Mouse (Mus musculus) neural tube, embryonic 11.5 days (tissue): ENCODE data around the gene Epp13. TPM values are rescaled to one million over a fixed set of nuclear protein-coding genes. Genes with fewer than 3 reads are reported as not detected.
"Not testable (repeated sequence)": the region's sequence is repeated elsewhere in the genome, so short reads cannot be mapped to it uniquely, and the experiment has no call there.

Experiments
- ATAC-seq: fragments of 200-750 bp; cut with Nextera tagmentation; 2 replicates; pipeline ENCODE4 v1.8.0; 2017; ENCODE audit warnings: moderate number of reproducible peaks, mild to moderate bottlenecking, moderate TSS enrichment, moderate library complexity; ENCODE audit not compliant: insufficient read depth, low FRiP score, low TSS enrichment
- DNase-seq: peaks from one replicate; pipeline ENCODE4 v3.0.0-alpha.2; 2015; ENCODE audit warnings: low spot score
- H3K27ac ChIP-seq: fragments of 300-500 bp; sonication (generic); 2 replicates; pipeline ENCODE4 v1.5.1; 2014; ENCODE audit warnings: low read depth, mild to moderate bottlenecking, low read length
- H3K27me3 ChIP-seq: fragments of 300-500 bp; sonication (generic); 2 replicates; pipeline ENCODE4 v1.6.1; 2014; ENCODE audit warnings: mild to moderate bottlenecking, low read length, mixed read lengths; ENCODE audit not compliant: control insufficient read depth, insufficient read depth
- H3K36me3 ChIP-seq: fragments of 300-500 bp; sonication (generic); 2 replicates; pipeline ENCODE4 v1.6.1; 2014; ENCODE audit warnings: mild to moderate bottlenecking, low read length, moderate library complexity, mixed read lengths; ENCODE audit not compliant: control insufficient read depth, insufficient read depth
- H3K4me1 ChIP-seq: fragments of 300-500 bp; sonication (generic); 2 replicates; pipeline ENCODE4 v1.6.1; 2014; ENCODE audit warnings: low read length, mixed read lengths; ENCODE audit not compliant: control insufficient read depth, insufficient read depth
- H3K4me2 ChIP-seq: fragments of 300-500 bp; sonication (generic); 2 replicates; pipeline ENCODE4 v1.6.1; 2014; ENCODE audit warnings: low read depth, mild to moderate bottlenecking, moderate library complexity
- H3K4me3 ChIP-seq: fragments of 300-500 bp; sonication (generic); 2 replicates; pipeline ENCODE4 v1.5.1; 2014; ENCODE audit warnings: low read depth, low read length
- H3K9ac ChIP-seq: fragments of 300-500 bp; sonication (generic); 2 replicates; pipeline ENCODE4 v1.6.1; 2014; ENCODE audit warnings: mild to moderate bottlenecking, low read length
- H3K9me3 ChIP-seq: fragments of 300-500 bp; sonication (generic); 2 replicates; pipeline ENCODE4 v1.6.1; 2016; ENCODE audit warnings: low read length; ENCODE audit not compliant: control insufficient read depth
- WGBS: fragments of 180-500 bp; shearing (Covaris S2); extraction: QIAGEN DNeasy Blood & Tissue Kit; methylation state at CpG from one replicate; pipeline ENCODE4 v1.1.7; 2014; 5-methylcytosine and 5-hydroxymethylcytosine counted together
- polyA plus RNA-seq: library from polyadenylated mRNA; unstranded; fragments of >200 nt; fragmentation: Nextera tagmentation; extraction: Ambion mirVana; gene quantifications from 2 replicates; pipeline ENCODE4 v1.2.1, GENCODE M21; 2014

The Epp13 gene
- polyA plus RNA-seq = not detected in 2 replicates

- no peak within 1 kb of the TSS for H3K4me3 ChIP-seq
- H3K4me1 ChIP-seq = no peaks in the 10 kb centered on the region
- DNase-seq (no peak), ATAC-seq (no peak)
- H3K36me3 ChIP-seq = no peaks in the 10 kb centered on the region
- 90% methylated on average over 6 of the region's 6 CpGs for WGBS
- no peak within 1 kb of the TSS for H3K4me2 ChIP-seq
- H3K9me3 ChIP-seq = no peaks in the 10 kb centered on the region; the same call in 1 of the 2 replicates
- H3K9ac ChIP-seq = no peak within 1 kb of the TSS
- no peak within 1 kb of the TSS for H3K27ac ChIP-seq
- no peaks in the 10 kb centered on the region for H3K27me3 ChIP-seq
These were observed at the start of gene Epp13 for GRCm38 (mm10) chr7:6252410-6252809. Epp13 (plus strand) TSS chr7:6252710.

GRCm38 (mm10) chr7:6204200-6204599 lies 48.3 kb upstream of the Epp13 start:
- no peaks in the 10 kb centered on the region for H3K27me3 ChIP-seq
- H3K9ac ChIP-seq = no peak overlapping the region
- H3K4me1 ChIP-seq = no peaks in the 10 kb centered on the region
- ATAC-seq (no peak), DNase-seq (no peak)
- WGBS = 81% methylated on average over 3 of the region's 3 CpGs
- no peak overlapping the region for H3K4me2 ChIP-seq
- H3K27ac ChIP-seq = no peak overlapping the region
- no peak overlapping the region for H3K4me3 ChIP-seq
- H3K36me3 ChIP-seq = no peaks in the 10 kb centered on the region
- no peaks in the 10 kb centered on the region for H3K9me3 ChIP-seq

GRCm38 (mm10) chr7:6213144-6213543 lies 39.4 kb upstream of the Epp13 start:
- Histone ChIP-seq H3K4me2 (no peak overlapping the region), H3K27ac (no peak overlapping the region), H3K9me3 (peaks cover 4% of the 10 kb centered on the region; the same call in 1 of the 2 replicates), H3K9ac (no peak overlapping the region), H3K27me3 (no peaks in the 10 kb centered on the region), H3K36me3 (no peaks in the 10 kb centered on the region), H3K4me3 (no peak overlapping the region), H3K4me1 (no peaks in the 10 kb centered on the region)
- WGBS = 42% methylated on average over 5 of the region's 5 CpGs
- no peak for ATAC-seq
- DNase-seq = no peak

- H3K9ac ChIP-seq, ATAC-seq, H3K4me2 ChIP-seq, H3K9me3 ChIP-seq, H3K27me3 ChIP-seq, H3K36me3 ChIP-seq, H3K4me1 ChIP-seq, DNase-seq, H3K4me3 ChIP-seq, H3K27ac ChIP-seq: not testable (repeated sequence)
- WGBS = 74% methylated on average over 3 of the region's 4 CpGs
These were observed 37.8 kb upstream of the Epp13 start for GRCm38 (mm10) chr7:6214691-6215090.

- Histone ChIP-seq H3K4me2 (no peak overlapping the region), H3K4me1 (no peaks in the 10 kb centered on the region), H3K9ac (no peak overlapping the region), H3K27ac (no peak overlapping the region), H3K27me3 (no peaks in the 10 kb centered on the region), H3K9me3 (peaks cover 4% of the 10 kb centered on the region; the same call in 1 of the 2 replicates), H3K4me3 (no peak overlapping the region), H3K36me3 (no peaks in the 10 kb centered on the region)
- no peak for ATAC-seq
- 61% methylated on average over 3 of the region's 3 CpGs for WGBS
- no peak for DNase-seq
These were observed 32.4 kb upstream of the Epp13 start for GRCm38 (mm10) chr7:6220147-6220546.

- no peak for DNase-seq
- H3K4me2 ChIP-seq = no peak within 1 kb of the TSS
- H3K4me1 ChIP-seq = no peaks in the 10 kb centered on the region
- no peaks in the 10 kb centered on the region for H3K27me3 ChIP-seq
- ATAC-seq = no peak
- WGBS = 93% methylated on average over 12 of the region's 12 CpGs
- no peaks in the 10 kb centered on the region for H3K36me3 ChIP-seq
- H3K27ac ChIP-seq = no peak within 1 kb of the TSS
- no peak within 1 kb of the TSS for H3K4me3 ChIP-seq
- peaks cover 4% of the 10 kb centered on the region; the same call in 1 of the 2 replicates for H3K9me3 ChIP-seq
- no peak within 1 kb of the TSS for H3K9ac ChIP-seq
These were observed 30.5 kb upstream of the Epp13 start, which contains the start of gene Zscan5b for GRCm38 (mm10) chr7:6221978-6222377. Zscan5b (plus strand) TSS chr7:6222278.

- H3K4me1 ChIP-seq, H3K36me3 ChIP-seq, H3K9me3 ChIP-seq, H3K27me3 ChIP-seq, H3K27ac ChIP-seq, DNase-seq, ATAC-seq, H3K4me3 ChIP-seq, H3K9ac ChIP-seq, H3K4me2 ChIP-seq: not testable (repeated sequence)
- whole genome bisulfite sequencing = 67% methylated on average over 8 of the region's 8 CpGs
These were observed 24.0 kb upstream of the Epp13 start for GRCm38 (mm10) chr7:6228491-6228890.

GRCm38 (mm10) chr7:6239787-6240186 lies 12.7 kb upstream of the Epp13 start:
- Histone ChIP-seq H3K27me3 (no peaks in the 10 kb centered on the region), H3K4me3 (no peak overlapping the region), H3K36me3 (no peaks in the 10 kb centered on the region), H3K27ac (no peak overlapping the region), H3K4me1 (no peaks in the 10 kb centered on the region), H3K4me2 (no peak overlapping the region), H3K9me3 (no peaks in the 10 kb centered on the region), H3K9ac (no peak overlapping the region)
- WGBS = 55% methylated on average over 11 of the region's 11 CpGs
- ATAC-seq = no peak
- DNase-seq = no peak

- DNase-seq = peak; percentile 21
- not testable (repeated sequence) for H3K27me3 ChIP-seq
These were observed 11.6 kb upstream of the Epp13 start for GRCm38 (mm10) chr7:6240841-6241425.

More at GRCm38 (mm10) chr7:6240841-6241425, 11.6 kb upstream of the Epp13 start:
- H3K4me2 ChIP-seq, H3K36me3 ChIP-seq, ATAC-seq, H3K4me3 ChIP-seq, H3K4me1 ChIP-seq, H3K9ac ChIP-seq, H3K9me3 ChIP-seq, H3K27ac ChIP-seq: not testable (repeated sequence)
- WGBS = 17% methylated on average over 1 of the region's 1 CpGs
